Mouse (Mus musculus) thymus, adult 2 months (tissue): ENCODE measurements at regions not wholly inside any gene's neighbourhood (a gene's known extent, or its start where the extent isn't known, plus 50 kb on each side); places are given as distances from the start of the nearest gene placed in this dataset.
A peak's percentile ranks its signal among the peaks of the same experiment; 100 is the strongest.

ENCODE experiments used
- DNase-seq: peaks from one replicate; pipeline ENCODE4 v3.0.0; 2021
- H3K27ac ChIP-seq: fragments of 200-500 bp; 2 replicates; pipeline ENCODE4 v1.5.1; 2012; ENCODE audit warnings: low read length, control low read depth; ENCODE audit not compliant: control insufficient read depth, insufficient read depth
- H3K27me3 ChIP-seq: fragments of 200-500 bp; 2 replicates; pipeline ENCODE4 v1.6.1; 2012; ENCODE audit warnings: mild to moderate bottlenecking, low read length, moderate library complexity, mixed read lengths; ENCODE audit not compliant: control insufficient read depth, insufficient read depth
- H3K36me3 ChIP-seq: fragments of 200-500 bp; 2 replicates; pipeline ENCODE4 v1.6.1; 2012; ENCODE audit warnings: mild to moderate bottlenecking, low read length, moderate library complexity; ENCODE audit not compliant: control insufficient read depth, insufficient read depth
- H3K4me1 ChIP-seq: fragments of 200-500 bp; replicated peaks from 2 replicates; pipeline ENCODE4 v1.6.1; 2012; ENCODE audit warnings: low read length; ENCODE audit not compliant: control insufficient read depth, insufficient read depth
- H3K4me3 ChIP-seq: fragments of 200-500 bp; 2 replicates; pipeline ENCODE4 v1.5.1; 2012; ENCODE audit warnings: mild to moderate bottlenecking, low read length, control low read depth, moderate library complexity; ENCODE audit not compliant: control insufficient read depth, insufficient read depth
- CTCF ChIP-seq: fragments of 200-500 bp; IDR thresholded peaks from 2 replicates; pipeline ENCODE4 v1.5.1; 2012; ENCODE audit warnings: mild to moderate bottlenecking, control low read depth, low read length, moderate library complexity, borderline replicate concordance; ENCODE audit not compliant: control insufficient read depth, poor library complexity, insufficient read depth; ENCODE audit errors: extremely low read depth
- POLR2A ChIP-seq: fragments of 200-500 bp; IDR thresholded peaks from 2 replicates; pipeline ENCODE4 v1.6.1; 2012; ENCODE audit warnings: mild to moderate bottlenecking, low read length, control low read depth, moderate library complexity; ENCODE audit not compliant: control insufficient read depth, poor library complexity, insufficient read depth; ENCODE audit errors: extremely low read depth
- WGBS: fragments of 180-500 bp; shearing (Covaris S2); methylation state at CpG from one replicate; pipeline ENCODE4 v1.1.7; 2018; 5-methylcytosine and 5-hydroxymethylcytosine counted together

DNA sequence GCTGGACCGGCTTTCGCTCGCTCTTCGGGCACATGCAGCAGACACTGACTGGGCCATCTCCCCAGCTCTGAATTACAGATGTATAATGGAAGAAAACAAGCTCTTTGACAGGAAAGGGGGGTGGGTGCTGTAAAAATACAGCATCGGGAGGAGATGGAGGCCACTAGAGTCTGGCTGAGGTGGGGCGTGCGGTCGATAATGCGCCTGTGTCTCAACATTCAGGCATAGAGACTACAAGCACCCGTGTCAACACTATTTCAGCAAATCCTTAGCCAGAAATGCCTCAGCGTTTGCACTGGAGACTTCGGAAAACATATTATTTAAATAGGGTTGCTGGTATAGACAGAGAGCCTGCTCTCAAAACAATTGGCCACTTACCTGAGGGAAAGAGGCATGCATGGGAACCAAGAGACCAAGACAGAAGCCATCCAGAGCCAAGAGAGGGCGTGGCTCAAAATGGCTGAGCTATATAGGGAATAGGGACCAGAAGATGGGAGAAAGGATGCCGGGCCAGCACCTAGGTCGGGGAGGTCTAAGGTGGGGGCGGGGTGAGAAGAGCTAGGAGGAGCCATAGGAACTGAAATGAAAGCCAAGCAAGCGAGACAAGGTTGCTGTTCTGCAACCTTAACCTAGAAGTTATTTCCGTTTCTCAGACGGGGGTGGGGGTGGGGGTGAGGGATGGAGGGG is 96.7 kb upstream of the Fam174b start:
- Histone ChIP-seq H3K27me3 (no peaks in the 10 kb centered on the region), H3K36me3 (no peaks in the 10 kb centered on the region), H3K4me3 (no peak overlapping the region), H3K4me1 (no peaks in the 10 kb centered on the region; the same call in 1 of the 2 replicates), H3K27ac (no peak overlapping the region)
- TF ChIP-seq POLR2A (no peak), CTCF (no peak)
- 85% methylated on average over 19 of the region's 19 CpGs for WGBS
- peak; percentile 34 for DNase-seq

DNA sequence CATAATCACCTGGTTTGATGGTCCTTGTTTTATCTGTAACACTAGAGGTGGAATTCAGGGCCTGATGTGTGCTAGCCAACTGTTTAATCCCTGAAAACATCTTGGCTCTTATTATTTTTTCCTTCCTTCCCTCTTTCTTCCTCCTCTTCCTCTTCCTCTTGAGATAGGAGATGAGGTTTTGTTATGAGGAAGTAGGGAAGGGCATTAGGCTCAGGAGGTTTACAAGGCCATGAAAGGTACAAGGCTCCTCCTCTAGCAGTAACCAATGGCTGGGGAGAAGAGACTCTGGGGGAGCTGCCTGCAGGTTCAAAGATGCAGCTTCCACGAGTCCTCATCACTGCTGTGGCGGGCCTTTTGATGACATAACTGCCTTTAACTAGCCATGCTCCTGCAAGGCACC is 98.6 kb upstream of the Chd2 start:
- no peaks in the 10 kb centered on the region for H3K36me3 ChIP-seq
- H3K27ac ChIP-seq = no peak overlapping the region
- H3K4me1 ChIP-seq = no peaks in the 10 kb centered on the region; the same call in 1 of the 2 replicates
- TF ChIP-seq POLR2A (no peak), CTCF (no peak)
- no peak for DNase-seq
- no peaks in the 10 kb centered on the region for H3K27me3 ChIP-seq
- no peak overlapping the region for H3K4me3 ChIP-seq
- 50% methylated on average over 2 of the region's 2 CpGs for WGBS

DNA sequence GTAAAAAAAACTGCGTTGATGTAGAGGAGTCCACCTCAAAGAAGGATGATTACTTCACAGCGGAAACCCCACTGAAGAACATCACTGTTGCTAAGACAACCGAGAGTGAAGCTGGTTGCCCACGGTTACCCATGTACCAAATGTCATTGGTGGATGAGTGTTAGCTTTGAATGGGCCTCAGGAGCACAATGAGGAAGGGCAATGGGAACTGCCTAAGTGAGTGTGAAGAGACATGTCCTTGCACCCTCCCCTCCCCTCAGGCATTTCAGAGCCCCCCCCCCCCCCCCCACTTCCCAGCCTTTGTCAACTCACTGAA is 96.1 kb upstream of the Chd2 start:
- TF ChIP-seq CTCF (no peak), POLR2A (no peak)
- WGBS = 87% methylated on average over 4 of the region's 4 CpGs

DNA sequence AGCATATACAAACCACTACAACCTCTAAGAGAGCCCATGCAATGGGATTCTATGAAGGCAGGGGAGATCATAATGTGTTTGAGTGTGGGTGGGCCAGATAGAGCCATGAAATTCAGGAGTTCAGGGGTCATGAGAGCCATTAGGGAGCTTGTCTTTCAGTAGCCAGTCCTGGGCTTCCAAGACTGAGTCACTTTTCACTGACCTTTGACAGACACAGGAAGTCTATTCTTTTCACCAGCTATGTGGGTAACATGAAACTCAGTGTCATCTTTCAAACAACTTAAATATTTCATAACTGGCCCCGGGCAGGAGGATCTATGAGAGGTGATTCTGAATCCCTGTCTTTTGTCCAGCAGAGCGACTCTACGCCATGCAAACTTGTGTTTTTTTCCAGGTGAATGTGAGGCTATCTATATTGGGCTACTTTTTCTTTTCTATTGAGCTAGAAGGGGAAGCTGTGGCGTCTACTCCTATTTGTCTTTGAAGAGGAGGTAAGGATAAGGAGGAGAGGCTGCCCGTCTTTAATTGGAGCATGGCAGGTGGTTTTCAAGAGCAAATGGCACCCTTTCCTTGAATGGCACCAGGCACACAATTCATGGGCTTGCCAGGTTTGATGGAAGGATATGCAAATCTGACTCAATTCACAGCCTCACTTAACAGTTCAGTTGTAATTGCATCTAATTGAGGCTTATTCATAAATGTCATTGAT is 95.6 kb upstream of the Chd2 start:
- no peak for DNase-seq
- H3K4me1 ChIP-seq = no peaks in the 10 kb centered on the region
- H3K27ac ChIP-seq = no peak overlapping the region
- WGBS = 91% methylated on average over 5 of the region's 5 CpGs
- no peaks in the 10 kb centered on the region for H3K27me3 ChIP-seq
- no peaks in the 10 kb centered on the region for H3K36me3 ChIP-seq
- no peak overlapping the region for H3K4me3 ChIP-seq
- no peak for TF ChIP-seq CTCF
- no peak for TF ChIP-seq POLR2A

More for the DNA sequence above, 96.1 kb upstream of the Chd2 start:
- DNase-seq = no peak
- Histone ChIP-seq H3K27ac (no peak overlapping the region), H3K4me1 (no peaks in the 10 kb centered on the region), H3K36me3 (no peaks in the 10 kb centered on the region), H3K4me3 (no peak overlapping the region), H3K27me3 (no peaks in the 10 kb centered on the region)

DNA sequence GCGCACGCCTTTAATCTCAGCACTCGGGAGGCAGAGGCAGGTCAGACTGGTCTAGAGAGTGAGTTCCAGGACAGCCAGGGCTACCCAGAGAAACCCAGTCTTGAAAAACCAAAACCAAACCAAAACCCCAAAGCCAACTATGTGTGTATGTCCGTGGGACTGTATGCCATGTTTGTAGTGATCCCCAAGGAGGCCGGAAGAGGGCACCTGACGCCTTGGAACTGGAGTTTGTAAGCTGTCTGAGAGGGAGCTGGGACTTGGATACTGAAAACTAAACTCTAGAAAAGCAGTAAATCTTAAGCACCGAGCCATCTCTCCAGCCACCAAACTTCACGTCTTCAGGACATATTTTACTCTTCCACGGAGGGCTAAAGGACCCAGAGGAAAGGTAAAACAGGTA is 93.8 kb upstream of the Chd2 start:
- no peaks in the 10 kb centered on the region for H3K36me3 ChIP-seq
- H3K4me1 ChIP-seq = no peaks in the 10 kb centered on the region
- no peak for TF ChIP-seq CTCF
- no peak for TF ChIP-seq POLR2A
- WGBS = 96% methylated on average over 9 of the region's 9 CpGs
- DNase-seq = no peak
- H3K27ac ChIP-seq = no peak overlapping the region
- H3K27me3 ChIP-seq = no peaks in the 10 kb centered on the region
- H3K4me3 ChIP-seq = no peak overlapping the region

DNA sequence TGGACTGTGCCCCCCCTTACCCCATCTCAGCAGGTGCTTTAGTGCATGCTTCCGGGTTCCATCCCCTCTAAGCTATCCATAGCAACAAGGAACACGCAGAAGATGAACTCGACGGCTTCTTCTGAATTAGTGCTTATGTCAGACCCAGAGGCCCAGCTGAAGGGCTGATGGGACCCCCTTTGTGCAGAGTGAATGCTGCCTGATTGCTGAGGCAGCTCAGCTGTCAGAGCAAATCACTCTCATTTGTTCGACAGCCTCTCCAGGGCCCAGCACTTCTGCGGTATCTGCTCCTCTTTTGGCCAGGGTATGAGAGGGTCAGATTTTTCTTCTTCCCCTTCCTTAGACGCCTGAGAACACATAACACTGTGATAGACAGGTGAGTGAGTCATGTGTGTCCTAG is 89.2 kb upstream of the Chd2 start:
- TF ChIP-seq CTCF = no peak
- no peak for TF ChIP-seq POLR2A
- no peak overlapping the region for H3K4me3 ChIP-seq
- 94% methylated on average over 7 of the region's 7 CpGs for WGBS

More for the DNA sequence above, 89.2 kb upstream of the Chd2 start:
- Histone ChIP-seq H3K27me3 (no peaks in the 10 kb centered on the region), H3K4me1 (no peaks in the 10 kb centered on the region), H3K27ac (no peak overlapping the region), H3K36me3 (no peaks in the 10 kb centered on the region)
- no peak for DNase-seq
